Mouse (Mus musculus): ENCODE data around the gene Jak3. TPM values are rescaled to one million over a fixed set of nuclear protein-coding genes. Genes with fewer than 3 reads are reported as not detected.
"Not testable (repeated sequence)": the region's sequence is repeated elsewhere in the genome, so short reads cannot be mapped to it uniquely, and the experiment has no call there.

Gene Jak3
- total RNA-seq, 2 experiments from 2014 or later, result 7.8 to 8.5 TPM

- intact Hi-C loops (cut with DNase I), result no loop called here
- DNase-seq (ENCODE audit: low spot score), result no peak
These were observed 40.5 kb downstream of the Jak3 start for GRCm38 (mm10) chr8:71716561-71717053.

GRCm38 (mm10) chr8:71717096-71717495, 41.0 kb downstream of the Jak3 start:
- no peak for DNase-seq (ENCODE audit: low spot score)

GRCm38 (mm10) chr8:71718252-71718651, 42.2 kb downstream of the Jak3 start:
- intact Hi-C loops (cut with DNase I), result no loop called here
- no peak for DNase-seq (ENCODE audit: low spot score)

More at GRCm38 (mm10) chr8:71717096-71717495, 41.0 kb downstream of the Jak3 start:
- intact Hi-C loops (cut with DNase I), result no loop called here

GRCm38 (mm10) chr8:71719218-71719617, 43.1 kb downstream of the Jak3 start:
- intact Hi-C loops (cut with DNase I), result no loop called here

GRCm38 (mm10) chr8:71719928-71720457, 43.9 kb downstream of the Jak3 start:
- no peak for DNase-seq (ENCODE audit: low spot score)
- intact Hi-C loops (cut with DNase I), result no loop called here

More at GRCm38 (mm10) chr8:71719218-71719617, 43.1 kb downstream of the Jak3 start:
- DNase-seq (ENCODE audit: low spot score), result no peak

- intact Hi-C loops (cut with DNase I), result no loop called here
- DNase-seq (ENCODE audit: low spot score), result no peak
These were observed 47.0 kb downstream of the Jak3 start for GRCm38 (mm10) chr8:71723047-71723551.

GRCm38 (mm10) chr8:71724389-71724788, 48.3 kb downstream of the Jak3 start:
- DNase-seq (ENCODE audit: low spot score), result no peak
- intact Hi-C loops (cut with DNase I), result no loop called here

GRCm38 (mm10) chr8:71725122-71725924, 49.2 kb downstream of the Jak3 start, which contains the start of gene Fcho1:
Gene Fcho1 (minus strand): TSS chr8:71725716.
- no peak for DNase-seq (ENCODE audit: low spot score)
- intact Hi-C loops (cut with DNase I), result no loop called here

- DNase-seq (ENCODE audit: low spot score), result no peak
- intact Hi-C loops (cut with DNase I), result no loop called here
These were observed 52.2 kb downstream of the Jak3 start for GRCm38 (mm10) chr8:71728240-71728785.

GRCm38 (mm10) chr8:71728826-71729620, 52.9 kb downstream of the Jak3 start:
- no peak for DNase-seq (ENCODE audit: low spot score)
- intact Hi-C loops (cut with DNase I), result no loop called here

- no peak for DNase-seq (ENCODE audit: low spot score)
- intact Hi-C loops (cut with DNase I), result loop anchor here (2.0 kb wide), 1 partner anchor 21 kb away; no protein-coding TSS in a partner anchor
These were observed 55.6 kb downstream of the Jak3 start for GRCm38 (mm10) chr8:71731652-71732230.

GRCm38 (mm10) chr8:71738316-71738715, 62.2 kb downstream of the Jak3 start:
- intact Hi-C loops (cut with DNase I), result loop anchor here (5.0 kb wide), 1 partner anchor 456 kb away; no protein-coding TSS in a partner anchor

More at GRCm38 (mm10) chr8:71738316-71738715, 62.2 kb downstream of the Jak3 start:
- not testable (repeated sequence) for DNase-seq (ENCODE audit: low spot score)

Small RNA genes within 50 kb of the gene (microRNA-seq; reads per million reads assigned to microRNA genes)
- not detected for gene Mir6769b

Other genes starting within 250 kb of the Jak3 start
- 10 to 100 TPM; 32.4 to 32.6 TPM for gene Abhd8, start 212.6 kb upstream of the Jak3 start, total RNA-seq (2021)
- 100 to 1,000 TPM; 136 to 142 TPM for gene Mrpl34, start 211.3 kb upstream of the Jak3 start, total RNA-seq (2021)
- gene Dda1, start 207.1 kb upstream of the Jak3 start, total RNA-seq (2021), result 10 to 100 TPM; 29.1 to 29.9 TPM
- gene Ano8, start 190.3 kb upstream of the Jak3 start, total RNA-seq (2021), result 10 to 100 TPM; 17.0 to 18.2 TPM
- 10 to 100 TPM; 18.5 to 19.4 TPM for gene Gtpbp3, start 188.2 kb upstream of the Jak3 start, total RNA-seq (2021)
- gene Plvap, start 164.5 kb upstream of the Jak3 start, total RNA-seq (2021), result 10 to 100 TPM; 26.6 to 35.3 TPM
- gene Ccdc194, start 150.6 kb upstream of the Jak3 start, total RNA-seq (2021), result under 1 TPM in 1 of 2 experiments, not detected in 1; 0.14 TPM
- gene Bst2, start 138.8 kb upstream of the Jak3 start, total RNA-seq (2021), result 10 to 100 TPM; 17.4 to 22.8 TPM
- gene Mvb12a, start 133.4 kb upstream of the Jak3 start, total RNA-seq (2021), result 10 to 100 TPM; 27.0 to 31.1 TPM
- gene Tmem221, start 117.4 kb upstream of the Jak3 start, total RNA-seq (2021), result under 1 TPM; 0.31 to 0.36 TPM
- under 1 TPM; 0.14 to 0.31 TPM for gene Nxnl1, start 109.7 kb upstream of the Jak3 start, total RNA-seq (2021)
- 100 to 1,000 TPM; 140 to 143 TPM for gene Slc27a1, start 107.4 kb upstream of the Jak3 start, total RNA-seq (2021)
- 10 to 100 TPM; 68.1 to 75.9 TPM for gene Pgls, start 84.1 kb upstream of the Jak3 start, total RNA-seq (2021)
- gene Fam129c, start 78.6 kb upstream of the Jak3 start, total RNA-seq (2021), result 1 to 10 TPM in 1 of 2 experiments, under 1 TPM in 1; 0.81 to 1.5 TPM
- 10 to 100 TPM; 41.3 to 43.1 TPM for gene Colgalt1, start 65.3 kb upstream of the Jak3 start, total RNA-seq (2021)
- under 1 TPM; 0.73 to 0.83 TPM for gene Unc13a, start 4.5 kb upstream of the Jak3 start, total RNA-seq (2021)
- 1 to 10 TPM; 4.0 to 4.8 TPM for gene Insl3, start 12.9 kb downstream of the Jak3 start, total RNA-seq (2021)
- gene B3gnt3, start 25.5 kb downstream of the Jak3 start, total RNA-seq (2021), result 1 to 10 TPM; 5.5 to 8.0 TPM
- under 1 TPM; 0.59 to 0.83 TPM for gene Fcho1, start 49.4 kb downstream of the Jak3 start, total RNA-seq (2021)
- 1 to 10 TPM; 5.5 to 6.7 TPM for gene Zfp709, start 205.7 kb downstream of the Jak3 start, total RNA-seq (2021)
- gene Zfp882, start 232.3 kb downstream of the Jak3 start, total RNA-seq (2021), result 1 to 10 TPM; 3.1 to 6.1 TPM
- 10 to 100 TPM; 22.4 to 28.8 TPM for gene Zfp617, start 232.3 kb downstream of the Jak3 start, total RNA-seq (2021)

Measured in heart, postnatal 25 days (tissue).